In genomic region chr3:58485883-58486282, GRCm38 (mm10) we compare ENCODE assay signal across 10 mouse cellular contexts. TPM values are rescaled to one million over a fixed set of nuclear protein-coding genes. Genes with fewer than 3 reads are reported as not detected.
A peak's percentile ranks its signal among the peaks of the same experiment; 100 is the strongest.
DNase-seq lines count a peak whose midpoint lies in the region; ATAC-seq and TF ChIP-seq lines count a peak whose summit lies in the region.
"Had no signal": no experiment of that assay in that cellular context is flagged by ENCODE, and none has a peak within 500 bp of the region (broad histone marks: within the 10 kb centered on the region; RNA-seq: fewer than 3 reads in every experiment).

No protein-coding gene starts in this region.

- H3K36me3 ChIP-seq in heart, postnatal 0 days (replicated peaks; ENCODE audit: control insufficient read depth, insufficient read depth, low read length), result no peaks in the 10 kb centered on the region
- H3K36me3 ChIP-seq in heart, embryonic 12.5 days, result no peaks in the 10 kb centered on the region
- H3K36me3 ChIP-seq in limb, embryonic 10.5 days, result no peaks in the 10 kb centered on the region
- no peaks in the 10 kb centered on the region for H3K36me3 ChIP-seq in neural tube, embryonic 15.5 days
- H3K36me3 ChIP-seq: limb, embryonic 15.5 days had no signal

- no peak for ATAC-seq in heart, postnatal 0 days (ENCODE audit: insufficient read depth, low read depth)
- ATAC-seq in heart, embryonic 12.5 days (ENCODE audit: insufficient number of reproducible peaks, low FRiP score), result no peak
- ATAC-seq in megakaryocyte progenitor cell, adult 5-6 weeks (replicated peaks; ENCODE audit: poor library complexity), result peak; percentile 88
- ATAC-seq in neural tube, embryonic 15.5 days (ENCODE audit: low FRiP score), result no peak

- no peak overlapping the region for H3K27ac ChIP-seq in heart, postnatal 0 days (ENCODE audit: low read depth)
- no peak overlapping the region for H3K27ac ChIP-seq in heart, embryonic 12.5 days (ENCODE audit: poor library complexity, severe bottlenecking)
- H3K27ac ChIP-seq in limb, embryonic 10.5 days, result no peak overlapping the region
- H3K27ac ChIP-seq in neural tube, embryonic 15.5 days (replicated peaks), result no peak overlapping the region
- H3K27ac ChIP-seq: limb, embryonic 15.5 days had no signal

- no peak for TF ChIP-seq EP300 in heart, postnatal 0 days (IDR thresholded peaks at IDR 0.05; ENCODE audit: low read depth)

- H3K9ac ChIP-seq in heart, postnatal 0 days (replicated peaks; ENCODE audit: low read depth, low read length), result no peak overlapping the region
- H3K9ac ChIP-seq in heart, embryonic 12.5 days, result no peak overlapping the region
- no peak overlapping the region for H3K9ac ChIP-seq in neural tube, embryonic 15.5 days (replicated peaks)
- H3K9ac ChIP-seq: limb, embryonic 15.5 days had no signal

- no peak overlapping the region for H3K4me3 ChIP-seq in heart, postnatal 0 days (ENCODE audit: low read depth, low read length)
- H3K4me3 ChIP-seq in heart, embryonic 12.5 days, result no peak overlapping the region
- no peak overlapping the region for H3K4me3 ChIP-seq in limb, embryonic 10.5 days
- no peak overlapping the region for H3K4me3 ChIP-seq in neural tube, embryonic 15.5 days (replicated peaks)
- H3K4me3 ChIP-seq: limb, embryonic 15.5 days had no signal

- TF ChIP-seq CTCF in heart, postnatal 0 days (IDR thresholded peaks at IDR 0.05; ENCODE audit: low read depth), result peak; percentile 31; the same call in 1 of the 2 replicates

- no peaks in the 10 kb centered on the region for H3K27me3 ChIP-seq in heart, postnatal 0 days (ENCODE audit: control insufficient read depth, insufficient read depth, low read length)
- H3K27me3 ChIP-seq in heart, embryonic 12.5 days (replicated peaks), result no peaks in the 10 kb centered on the region
- no peaks in the 10 kb centered on the region for H3K27me3 ChIP-seq in limb, embryonic 10.5 days (ENCODE audit: low read depth, poor library complexity, severe bottlenecking)
- no peaks in the 10 kb centered on the region for H3K27me3 ChIP-seq in neural tube, embryonic 15.5 days (replicated peaks)
- H3K27me3 ChIP-seq: limb, embryonic 15.5 days had no signal

- 0 out of 2 replicates have a peak, but pooled peaks cover 3% of the 10 kb centered on the region for H3K4me1 ChIP-seq in heart, postnatal 0 days (ENCODE audit: control insufficient read depth, insufficient read depth)
- 0 out of 2 replicates have a peak, but pooled peaks cover 3% of the 10 kb centered on the region for H3K4me1 ChIP-seq in heart, embryonic 12.5 days (replicated peaks)
- H3K4me1 ChIP-seq in limb, embryonic 10.5 days, result no peaks in the 10 kb centered on the region
- H3K4me1 ChIP-seq in neural tube, embryonic 15.5 days, result no peaks in the 10 kb centered on the region
- H3K4me1 ChIP-seq: limb, embryonic 15.5 days had no signal

- H3K9me3 ChIP-seq in heart, postnatal 0 days (replicated peaks; ENCODE audit: control insufficient read depth, low read length), result peaks cover 5% of the 10 kb centered on the region; the same call in 1 of the 2 replicates
- no peaks in the 10 kb centered on the region for H3K9me3 ChIP-seq in heart, embryonic 12.5 days (replicated peaks)
- H3K9me3 ChIP-seq in limb, embryonic 10.5 days (replicated peaks), result no peaks in the 10 kb centered on the region
- H3K9me3 ChIP-seq in neural tube, embryonic 15.5 days (replicated peaks), result no peaks in the 10 kb centered on the region
- H3K9me3 ChIP-seq: limb, embryonic 15.5 days had no signal

- no peak for DNase-seq in heart, postnatal 0 days (ENCODE audit: low spot score)
- DNase-seq in 416B (ENCODE audit: low read depth), result peak; percentile 62
- DNase-seq in T-cell, adult 2 months (ENCODE audit: low spot score), result peak; percentile 27
- DNase-seq in limb, embryonic 10.5 days (ENCODE audit: low spot score), result no peak
- no peak for DNase-seq in layer of hippocampus, adult 11-12 months (ENCODE audit: low spot score)
- DNase-seq: cerebellum, postnatal 25 days had no signal

- no peak overlapping the region for H3K4me2 ChIP-seq in heart, postnatal 0 days (ENCODE audit: low read depth, low read length)
- H3K4me2 ChIP-seq in heart, embryonic 12.5 days, result no peak overlapping the region
- H3K4me2 ChIP-seq in neural tube, embryonic 15.5 days, result no peak overlapping the region
- H3K4me2 ChIP-seq: limb, embryonic 15.5 days had no signal

- 76% methylated on average over 7 of the region's 7 CpGs for WGBS in heart, postnatal 0 days
- WGBS in heart, embryonic 12.5 days, result 66% methylated on average over 7 of the region's 7 CpGs
- 67% methylated on average over 7 of the region's 7 CpGs for WGBS in limb, embryonic 10.5 days
- 70% methylated on average over 7 of the region's 7 CpGs for WGBS in neural tube, embryonic 15.5 days

RNA-seq across cellular contexts. Expression of gene Eif2a, which starts 39.7 kb away (rescaled TPM):
- 45.3 and 69.3 TPM in 2 replicates for total RNA-seq in heart, postnatal 0 days (2014; rRNA removed; ENCODE audit: low replicate concordance)
- 27.6 and 29.1 TPM in 2 replicates for polyA plus RNA-seq in heart, postnatal 0 days (2015; fragmentation: Nextera tagmentation; extraction: Ambion mirVana)
- 36.5 and 36.9 TPM in 2 replicates for polyA plus RNA-seq in heart, embryonic 12.5 days (2016; fragmentation: Nextera tagmentation; extraction: Ambion mirVana)
- total RNA-seq in megakaryocyte progenitor cell, adult 5-6 weeks (2015), result 173 and 174 TPM in 2 replicates
- total RNA-seq in megakaryocyte progenitor cell, adult 5-6 weeks (2017), result 94.7 and 102 TPM in 2 replicates
- 60.3 and 62.8 TPM in 2 replicates for polyA plus RNA-seq in limb, embryonic 10.5 days (2016; fragmentation: Nextera tagmentation; extraction: Ambion mirVana)
- 34.3 and 41.8 TPM in 2 replicates for polyA plus RNA-seq in neural tube, embryonic 15.5 days (2015; fragmentation: Nextera tagmentation; extraction: Ambion mirVana)

RNA-seq across cellular contexts. Expression of gene Serp1, which starts 39.8 kb away (rescaled TPM):
- 59.5 and 59.7 TPM in 2 replicates for total RNA-seq in heart, postnatal 0 days (2014; rRNA removed; ENCODE audit: low replicate concordance)
- 59.5 and 60.7 TPM in 2 replicates for polyA plus RNA-seq in heart, postnatal 0 days (2015; fragmentation: Nextera tagmentation; extraction: Ambion mirVana)
- polyA plus RNA-seq in heart, embryonic 12.5 days (2016; fragmentation: Nextera tagmentation; extraction: Ambion mirVana), result 108 and 109 TPM in 2 replicates
- 130 and 146 TPM in 2 replicates for total RNA-seq in megakaryocyte progenitor cell, adult 5-6 weeks (2015)
- 136 and 145 TPM in 2 replicates for total RNA-seq in megakaryocyte progenitor cell, adult 5-6 weeks (2017)
- polyA plus RNA-seq in limb, embryonic 10.5 days (2016; fragmentation: Nextera tagmentation; extraction: Ambion mirVana), result 151 and 167 TPM in 2 replicates
- 57.8 and 77.5 TPM in 2 replicates for polyA plus RNA-seq in neural tube, embryonic 15.5 days (2015; fragmentation: Nextera tagmentation; extraction: Ambion mirVana)

Comparison
In these comparisons a context has a peak if more than half of its experiments do, and no peak if none do; other contexts are left out.
1. DNase-seq: peak in 416B (single experiment) and T-cell, adult 2 months (single experiment); none in heart, postnatal 0 days (single experiment), limb, embryonic 10.5 days (single experiment) and layer of hippocampus, adult 11-12 months (single experiment).